Mouse (Mus musculus) embryonic fibroblast, embryonic 13.5 days (primary cell): Measurements from ENCODE around the gene Tbc1d20.

ENCODE experiments used
- CTCF ChIP-seq: IDR thresholded peaks from 2 replicates; pipeline ENCODE4 v1.5.1; 2011; ENCODE audit warnings: mild to moderate bottlenecking, control low read depth, low read length, moderate library complexity, borderline replicate concordance; ENCODE audit not compliant: insufficient read depth
- POLR2A ChIP-seq: IDR thresholded peaks from 2 replicates; pipeline ENCODE4 v1.6.1; 2011; ENCODE audit warnings: low read depth, mild to moderate bottlenecking, control low read depth, low read length, moderate library complexity

DNA sequence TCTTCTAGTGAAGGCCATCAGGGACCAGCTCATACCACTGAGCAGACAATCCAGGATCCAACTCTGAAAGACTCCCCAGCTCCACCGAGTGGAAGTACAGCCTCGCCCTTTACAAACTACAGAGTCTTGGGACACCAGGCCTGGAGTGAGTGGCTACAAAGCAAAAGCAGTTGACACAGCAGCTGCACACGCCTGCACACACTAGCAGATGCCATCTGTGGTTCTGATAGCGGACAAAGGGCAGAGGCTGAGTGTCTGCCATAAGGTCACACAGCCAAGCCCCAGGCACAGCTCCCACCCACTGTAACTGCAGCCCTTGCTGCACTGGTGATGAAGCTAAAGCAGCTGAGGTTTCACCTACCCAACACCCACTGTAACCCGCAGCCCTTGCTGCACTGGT, 27.9 kb downstream of the Tbc1d20 start:
- TF ChIP-seq POLR2A: no peak
- no peak for TF ChIP-seq CTCF
